Mouse (Mus musculus) kidney, adult 2 months (tissue): ENCODE results near the gene Rap1gap2.

Experiments
- CTCF ChIP-seq: fragments of 200-500 bp; conservative IDR thresholded peaks from 2 replicates; pipeline ENCODE4 v1.5.1; 2011; ENCODE audit warnings: low read depth, mild to moderate bottlenecking, control low read depth, low read length, moderate library complexity, mixed read lengths; ENCODE audit not compliant: insufficient read depth, insufficient read length
- POLR2A ChIP-seq: fragments of 200-500 bp; IDR thresholded peaks from one replicate; pipeline ENCODE4 v1.6.1; 2011; ENCODE audit warnings: low read depth, low read length, control low read depth

GRCm38 (mm10) chr11:74569735-74570134 lies 41.0 kb downstream of the Rap1gap2 start:
- TF ChIP-seq POLR2A (no peak), CTCF (no peak)
